21 mouse cellular contexts compared by ENCODE assay signal in genomic region chr7:141387807-141388486, GRCm38 (mm10). TPM values are rescaled to one million over a fixed set of nuclear protein-coding genes. Genes with fewer than 3 reads are reported as not detected.
DNase-seq lines count a peak whose midpoint lies in the region; ATAC-seq and TF ChIP-seq lines count a peak whose summit lies in the region.
"Had no signal": no experiment of that assay in that cellular context is flagged by ENCODE, and none has a peak within 500 bp of the region (broad histone marks: within the 10 kb centered on the region; RNA-seq: fewer than 3 reads in every experiment).

No protein-coding gene starts in this region.

- no peaks in the 10 kb centered on the region; the same call in 1 of the 2 replicates for H3K27me3 ChIP-seq in liver, embryonic 12.5 days (replicated peaks)
- no peaks in the 10 kb centered on the region for H3K27me3 ChIP-seq in small intestine, adult 2 months (ENCODE audit: control insufficient read depth, insufficient read depth, low read length)

- TF ChIP-seq CTCF in small intestine, adult 2 months (IDR thresholded peaks at IDR 0.05; ENCODE audit: extremely low read depth, insufficient read length, insufficient replicate concordance, low read depth, low read length), result no peak

- peak; percentile 62 for DNase-seq in MEL-GATA-1-ER (ENCODE audit: extremely low read depth, low read depth)
- DNase-seq in heart, adult 9 months (ENCODE audit: low spot score in 2 of 2), result no peak
- no peak for DNase-seq in cerebellum, adult 18-20 months
- DNase-seq in gastrocnemius, postnatal 14 days, result no peak
- DNase-seq: adrenal gland, postnatal 36 days; cerebellum, adult 9-10 months; heart, postnatal 10 days; lung, postnatal 10 days; midbrain, embryonic 14.5 days; spleen, adult 18-20 months had no signal

- no peak for TF ChIP-seq POLR2A in small intestine, adult 2 months (IDR thresholded peaks at IDR 0.05; ENCODE audit: low read depth, low read length)

- H3K9ac ChIP-seq in liver, embryonic 12.5 days, result peak overlapping the region; percentile 1; the same call in 1 of the 2 replicates
- H3K9ac ChIP-seq: embryonic facial prominence, embryonic 13.5 days; limb, embryonic 15.5 days; neural tube, embryonic 13.5 days had no signal

- peak overlapping the region; percentile 15 for H3K4me2 ChIP-seq in liver, embryonic 12.5 days
- H3K4me2 ChIP-seq: embryonic facial prominence, embryonic 13.5 days; heart, embryonic 11.5 days; limb, embryonic 15.5 days; neural tube, embryonic 13.5 days had no signal

- H3K36me3 ChIP-seq in liver, embryonic 12.5 days, result no peaks in the 10 kb centered on the region
- no peaks in the 10 kb centered on the region for H3K36me3 ChIP-seq in small intestine, adult 2 months (ENCODE audit: control insufficient read depth, insufficient read depth, low read length)
- H3K36me3 ChIP-seq: embryonic facial prominence, embryonic 13.5 days; limb, embryonic 15.5 days; neural tube, embryonic 13.5 days had no signal

- WGBS in liver, embryonic 12.5 days (ENCODE audit: insufficient replicate concordance), result 30% methylated on average over 2 of the region's 2 CpGs
- WGBS in small intestine, adult 2 months, result 45% methylated on average over 2 of the region's 2 CpGs

- intact Hi-C loops in gastrocnemius, postnatal 14 days (cut with DNase I; ENCODE audit: low total_unique reads), result no loop called here

- no peak overlapping the region for H3K4me3 ChIP-seq in liver, embryonic 12.5 days
- H3K4me3 ChIP-seq in small intestine, adult 2 months (ENCODE audit: low read depth, low read length), result no peak overlapping the region
- H3K4me3 ChIP-seq: embryonic facial prominence, embryonic 13.5 days; limb, embryonic 15.5 days; neural tube, embryonic 13.5 days had no signal

- peak; percentile 36; the same call in 1 of the 2 replicates for ATAC-seq in erythroid progenitor cell, adult 5-6 weeks (replicated peaks; ENCODE audit: low FRiP score, poor library complexity, severe bottlenecking)
- no peak for ATAC-seq in liver, embryonic 12.5 days
- ATAC-seq: forebrain, embryonic 16.5 days; inflammation-experienced regulatory T-cells, adult 6 months had no signal

- peaks cover 59% of the 10 kb centered on the region for H3K4me1 ChIP-seq in liver, embryonic 12.5 days
- peaks cover 12% of the 10 kb centered on the region for H3K4me1 ChIP-seq in small intestine, adult 2 months (ENCODE audit: control insufficient read depth, insufficient read depth, insufficient read length, low read length)

- peak overlapping the region; percentile 98 for H3K27ac ChIP-seq in liver, embryonic 12.5 days
- peak overlapping the region; percentile 78 for H3K27ac ChIP-seq in small intestine, adult 2 months (ENCODE audit: insufficient read depth, low read depth, low read length)
- H3K27ac ChIP-seq: embryonic facial prominence, embryonic 13.5 days; limb, embryonic 15.5 days; neural tube, embryonic 13.5 days had no signal

- H3K9me3 ChIP-seq in liver, embryonic 12.5 days (replicated peaks), result no peaks in the 10 kb centered on the region
- H3K9me3 ChIP-seq: embryonic facial prominence, embryonic 13.5 days; limb, embryonic 15.5 days; neural tube, embryonic 13.5 days had no signal

RNA-seq across cellular contexts. Expression of gene Taldo1, which starts 4.1 kb away (rescaled TPM):
- 108 and 138 TPM in 2 replicates for total RNA-seq in erythroid progenitor cell, adult 5-6 weeks (2015; ENCODE audit: low replicate concordance)
- total RNA-seq in erythroid progenitor cell, adult 5-6 weeks (2017; ENCODE audit: low replicate concordance), result 354 and 496 TPM in 2 replicates
- polyA plus RNA-seq in liver, embryonic 12.5 days (2016; fragmentation: Nextera tagmentation; extraction: Ambion mirVana), result 516 and 525 TPM in 2 replicates
- polyA plus RNA-seq in small intestine, adult 2 months (2012; rRNA removed), result 191 and 473 TPM in 2 replicates
- total RNA-seq in gastrocnemius, postnatal 14 days (2021), result 100 to 1,000 TPM; 101 to 109 TPM

RNA-seq across cellular contexts. Expression of gene Gatd1, which starts 26.0 kb away (rescaled TPM):
- total RNA-seq in erythroid progenitor cell, adult 5-6 weeks (2015; ENCODE audit: low replicate concordance), result 3.4 and 14.4 TPM in 2 replicates
- 4.4 and 9.2 TPM in 2 replicates for total RNA-seq in erythroid progenitor cell, adult 5-6 weeks (2017; ENCODE audit: low replicate concordance)
- polyA plus RNA-seq in liver, embryonic 12.5 days (2016; fragmentation: Nextera tagmentation; extraction: Ambion mirVana), result 21.1 and 22.8 TPM in 2 replicates
- polyA plus RNA-seq in small intestine, adult 2 months (2012; rRNA removed), result 23.8 and 48.4 TPM in 2 replicates
- 1 to 10 TPM; 6.2 to 9.6 TPM for total RNA-seq in gastrocnemius, postnatal 14 days (2021)

RNA-seq across cellular contexts. Expression of gene Cend1, which starts 41.3 kb away (rescaled TPM):
- total RNA-seq in erythroid progenitor cell, adult 5-6 weeks (2015; ENCODE audit: low replicate concordance), result not detected in 2 replicates
- not detected in 2 replicates for total RNA-seq in erythroid progenitor cell, adult 5-6 weeks (2017; ENCODE audit: low replicate concordance)
- polyA plus RNA-seq in liver, embryonic 12.5 days (2016; fragmentation: Nextera tagmentation; extraction: Ambion mirVana), result 0.10 and 0.16 TPM in 2 replicates
- polyA plus RNA-seq in small intestine, adult 2 months (2012; rRNA removed), result 0.84 and 1.0 TPM in 2 replicates
- total RNA-seq in gastrocnemius, postnatal 14 days (2021), result under 1 TPM; 0.47 to 0.82 TPM
- total RNA-seq: common myeloid progenitor, adult 5-6 weeks had no signal

RNA-seq across cellular contexts. Expression of gene Eps8l2, which starts 49.3 kb away (rescaled TPM):
- total RNA-seq in erythroid progenitor cell, adult 5-6 weeks (2015; ENCODE audit: low replicate concordance), result not detected in 2 replicates
- total RNA-seq in erythroid progenitor cell, adult 5-6 weeks (2017; ENCODE audit: low replicate concordance), result 1.4 TPM in 1 of 2 replicates, not detected in the other
- 4.9 and 5.6 TPM in 2 replicates for polyA plus RNA-seq in liver, embryonic 12.5 days (2016; fragmentation: Nextera tagmentation; extraction: Ambion mirVana)
- polyA plus RNA-seq in small intestine, adult 2 months (2012; rRNA removed), result 279 and 528 TPM in 2 replicates
- 1 to 10 TPM; 1.8 to 3.3 TPM for total RNA-seq in gastrocnemius, postnatal 14 days (2021)
- total RNA-seq: megakaryocyte, adult 5-6 weeks had no signal
- polyA plus RNA-seq: inflammation-experienced regulatory T-cells, adult 6 months had no signal

RNA-seq across cellular contexts. Expression of gene Slc25a22, which starts 49.7 kb away (rescaled TPM):
- 28.5 and 37.3 TPM in 2 replicates for total RNA-seq in erythroid progenitor cell, adult 5-6 weeks (2015; ENCODE audit: low replicate concordance)
- total RNA-seq in erythroid progenitor cell, adult 5-6 weeks (2017; ENCODE audit: low replicate concordance), result 1.4 and 7.1 TPM in 2 replicates
- polyA plus RNA-seq in liver, embryonic 12.5 days (2016; fragmentation: Nextera tagmentation; extraction: Ambion mirVana), result 26.0 and 27.1 TPM in 2 replicates
- 104 and 488 TPM in 2 replicates for polyA plus RNA-seq in small intestine, adult 2 months (2012; rRNA removed)
- 10 to 100 TPM; 14.8 to 32.4 TPM for total RNA-seq in gastrocnemius, postnatal 14 days (2021)
